Mouse (Mus musculus): ENCODE results near the gene Mpp3. TPM values are rescaled to one million over a fixed set of nuclear protein-coding genes. Genes with fewer than 3 reads are reported as not detected.

Mpp3 gene
- polyA plus RNA-seq, 1 experiment from 2014 or later, result 7.1 TPM

DNA sequence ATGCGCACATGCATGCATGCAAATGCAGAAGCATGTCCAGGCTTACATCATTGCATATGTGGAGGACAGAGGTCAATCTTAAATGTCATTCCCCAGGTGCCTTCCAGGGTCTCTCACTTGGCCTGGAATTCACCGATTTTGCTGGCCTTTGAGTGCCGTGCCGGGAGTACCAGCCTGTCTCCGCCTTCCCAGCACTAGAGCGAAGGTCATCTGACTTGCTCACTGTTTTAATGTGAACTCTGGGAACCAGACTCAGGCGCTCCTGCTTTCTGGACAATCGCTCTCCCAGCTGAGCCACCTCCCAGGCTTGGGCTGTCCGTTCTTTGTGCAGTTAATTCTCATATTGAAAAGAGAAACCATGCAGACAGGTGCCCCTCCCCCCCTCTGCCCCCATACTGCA is 22.0 kb downstream of the Mpp3 start:
- 66% methylated on average over 9 of the region's 9 CpGs for WGBS
- ATAC-seq (ENCODE audit: insufficient number of reproducible peaks, insufficient read depth, low FRiP score, low read depth), result no peak

GRCm38 (mm10) chr11:102004251-102004650 is 24.0 kb downstream of the Mpp3 start:
- H3K4me2 ChIP-seq (replicated peaks; ENCODE audit: low read depth, low read length), result no peak overlapping the region
- H3K27ac ChIP-seq (ENCODE audit: low read length), result no peak overlapping the region
- no peaks in the 10 kb centered on the region for H3K9me3 ChIP-seq (ENCODE audit: control insufficient read depth, low read depth, low read length)
- H3K4me3 ChIP-seq (ENCODE audit: low read depth, low read length), result no peak overlapping the region
- WGBS, result 90% methylated on average over 8 of the region's 8 CpGs
- ATAC-seq (ENCODE audit: insufficient number of reproducible peaks, insufficient read depth, low FRiP score, low read depth), result no peak
- H3K36me3 ChIP-seq (ENCODE audit: control insufficient read depth, insufficient read depth, low read length), result peaks cover 4% of the 10 kb centered on the region; the same call in 1 of the 2 replicates
- H3K27me3 ChIP-seq (ENCODE audit: control insufficient read depth, insufficient read depth, low read length), result no peaks in the 10 kb centered on the region
- no peak overlapping the region for H3K9ac ChIP-seq (replicated peaks; ENCODE audit: low read depth, low read length)
- 0 out of 2 replicates have a peak, but pooled peaks cover under 1% of the 10 kb centered on the region for H3K4me1 ChIP-seq (ENCODE audit: control insufficient read depth, insufficient read depth, low read length)

More for the DNA sequence above, 22.0 kb downstream of the Mpp3 start:
- Histone ChIP-seq H3K9me3 (ENCODE audit: control insufficient read depth, low read depth, low read length) (no peaks in the 10 kb centered on the region), H3K27ac (ENCODE audit: low read length) (no peak overlapping the region), H3K4me3 (ENCODE audit: low read depth, low read length) (no peak overlapping the region), H3K9ac (replicated peaks; ENCODE audit: low read depth, low read length) (no peak overlapping the region), H3K4me2 (replicated peaks; ENCODE audit: low read depth, low read length) (no peak overlapping the region), H3K27me3 (ENCODE audit: control insufficient read depth, insufficient read depth, low read length) (no peaks in the 10 kb centered on the region), H3K4me1 (ENCODE audit: control insufficient read depth, insufficient read depth, low read length) (0 out of 2 replicates have a peak, but pooled peaks cover 3% of the 10 kb centered on the region), H3K36me3 (ENCODE audit: control insufficient read depth, insufficient read depth, low read length) (peaks cover 4% of the 10 kb centered on the region; the same call in 1 of the 2 replicates)

GRCm38 (mm10) chr11:101999466-101999865 is 28.8 kb downstream of the Mpp3 start:
- WGBS, result 63% methylated on average over 4 of the region's 4 CpGs

GRCm38 (mm10) chr11:101998258-101998657 is 30.0 kb downstream of the Mpp3 start:
- WGBS, result 50% methylated on average over 5 of the region's 5 CpGs
- no peak overlapping the region for H3K27ac ChIP-seq (ENCODE audit: low read length)

More at GRCm38 (mm10) chr11:101999466-101999865, 28.8 kb downstream of the Mpp3 start:
- no peaks in the 10 kb centered on the region for H3K27me3 ChIP-seq (ENCODE audit: control insufficient read depth, insufficient read depth, low read length)
- H3K27ac ChIP-seq (ENCODE audit: low read length), result no peak overlapping the region
- H3K4me1 ChIP-seq (ENCODE audit: control insufficient read depth, insufficient read depth, low read length), result no peaks in the 10 kb centered on the region
- H3K4me3 ChIP-seq (ENCODE audit: low read depth, low read length), result no peak overlapping the region
- H3K36me3 ChIP-seq (ENCODE audit: control insufficient read depth, insufficient read depth, low read length), result peaks cover 4% of the 10 kb centered on the region; the same call in 1 of the 2 replicates
- no peak for ATAC-seq (ENCODE audit: insufficient number of reproducible peaks, insufficient read depth, low FRiP score, low read depth)
- H3K9ac ChIP-seq (replicated peaks; ENCODE audit: low read depth, low read length), result no peak overlapping the region
- H3K9me3 ChIP-seq (ENCODE audit: control insufficient read depth, low read depth, low read length), result no peaks in the 10 kb centered on the region
- no peak overlapping the region for H3K4me2 ChIP-seq (replicated peaks; ENCODE audit: low read depth, low read length)

GRCm38 (mm10) chr11:101995938-101996337 is 32.3 kb downstream of the Mpp3 start:
- WGBS, result 83% methylated on average over 7 of the region's 7 CpGs
- ATAC-seq (ENCODE audit: insufficient number of reproducible peaks, insufficient read depth, low FRiP score, low read depth), result no peak
- H3K27ac ChIP-seq (ENCODE audit: low read length), result no peak overlapping the region

More at GRCm38 (mm10) chr11:101998258-101998657, 30.0 kb downstream of the Mpp3 start:
- H3K27me3 ChIP-seq (ENCODE audit: control insufficient read depth, insufficient read depth, low read length), result no peaks in the 10 kb centered on the region
- no peaks in the 10 kb centered on the region for H3K9me3 ChIP-seq (ENCODE audit: control insufficient read depth, low read depth, low read length)
- H3K4me2 ChIP-seq (replicated peaks; ENCODE audit: low read depth, low read length), result no peak overlapping the region
- H3K9ac ChIP-seq (replicated peaks; ENCODE audit: low read depth, low read length), result no peak overlapping the region
- no peak overlapping the region for H3K4me3 ChIP-seq (ENCODE audit: low read depth, low read length)
- no peak for ATAC-seq (ENCODE audit: insufficient number of reproducible peaks, insufficient read depth, low FRiP score, low read depth)
- peaks cover 4% of the 10 kb centered on the region; the same call in 1 of the 2 replicates for H3K36me3 ChIP-seq (ENCODE audit: control insufficient read depth, insufficient read depth, low read length)
- no peaks in the 10 kb centered on the region for H3K4me1 ChIP-seq (ENCODE audit: control insufficient read depth, insufficient read depth, low read length)

DNA sequence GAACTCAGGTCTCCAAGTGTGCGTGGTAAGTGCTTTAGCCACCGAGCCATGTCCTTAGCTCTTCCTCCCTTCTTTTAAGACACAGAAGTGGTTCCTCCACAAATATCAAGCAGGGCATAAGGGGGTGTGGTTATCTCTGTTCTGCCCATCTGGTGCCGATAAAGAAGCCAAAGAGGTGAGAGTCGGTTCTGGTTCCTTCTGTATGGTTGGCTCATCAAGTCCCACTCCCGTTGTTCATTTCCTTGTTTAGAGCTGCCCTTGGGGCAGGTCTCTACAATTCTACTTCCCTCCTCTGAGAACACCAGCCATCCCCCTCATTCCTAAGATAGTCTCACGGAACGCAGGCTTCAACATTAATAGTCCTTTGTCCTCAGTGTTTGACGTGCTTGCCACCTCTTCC is 34.2 kb downstream of the Mpp3 start:
- no peaks in the 10 kb centered on the region for H3K4me1 ChIP-seq (ENCODE audit: control insufficient read depth, insufficient read depth, low read length)
- H3K36me3 ChIP-seq (ENCODE audit: control insufficient read depth, insufficient read depth, low read length), result no peaks in the 10 kb centered on the region
- H3K4me3 ChIP-seq (ENCODE audit: low read depth, low read length), result no peak overlapping the region
- H3K4me2 ChIP-seq (replicated peaks; ENCODE audit: low read depth, low read length), result no peak overlapping the region
- no peak overlapping the region for H3K9ac ChIP-seq (replicated peaks; ENCODE audit: low read depth, low read length)
- ATAC-seq (ENCODE audit: insufficient number of reproducible peaks, insufficient read depth, low FRiP score, low read depth), result no peak
- no peak overlapping the region for H3K27ac ChIP-seq (ENCODE audit: low read length)
- no peaks in the 10 kb centered on the region for H3K27me3 ChIP-seq (ENCODE audit: control insufficient read depth, insufficient read depth, low read length)
- no peaks in the 10 kb centered on the region for H3K9me3 ChIP-seq (ENCODE audit: control insufficient read depth, low read depth, low read length)
- 66% methylated on average over 8 of the region's 8 CpGs for WGBS

More at GRCm38 (mm10) chr11:101995938-101996337, 32.3 kb downstream of the Mpp3 start:
- no peaks in the 10 kb centered on the region for H3K4me1 ChIP-seq (ENCODE audit: control insufficient read depth, insufficient read depth, low read length)
- no peaks in the 10 kb centered on the region for H3K9me3 ChIP-seq (ENCODE audit: control insufficient read depth, low read depth, low read length)
- no peak overlapping the region for H3K4me3 ChIP-seq (ENCODE audit: low read depth, low read length)
- H3K9ac ChIP-seq (replicated peaks; ENCODE audit: low read depth, low read length), result no peak overlapping the region
- H3K27me3 ChIP-seq (ENCODE audit: control insufficient read depth, insufficient read depth, low read length), result no peaks in the 10 kb centered on the region
- H3K4me2 ChIP-seq (replicated peaks; ENCODE audit: low read depth, low read length), result no peak overlapping the region
- peaks cover 4% of the 10 kb centered on the region; the same call in 1 of the 2 replicates for H3K36me3 ChIP-seq (ENCODE audit: control insufficient read depth, insufficient read depth, low read length)

DNA sequence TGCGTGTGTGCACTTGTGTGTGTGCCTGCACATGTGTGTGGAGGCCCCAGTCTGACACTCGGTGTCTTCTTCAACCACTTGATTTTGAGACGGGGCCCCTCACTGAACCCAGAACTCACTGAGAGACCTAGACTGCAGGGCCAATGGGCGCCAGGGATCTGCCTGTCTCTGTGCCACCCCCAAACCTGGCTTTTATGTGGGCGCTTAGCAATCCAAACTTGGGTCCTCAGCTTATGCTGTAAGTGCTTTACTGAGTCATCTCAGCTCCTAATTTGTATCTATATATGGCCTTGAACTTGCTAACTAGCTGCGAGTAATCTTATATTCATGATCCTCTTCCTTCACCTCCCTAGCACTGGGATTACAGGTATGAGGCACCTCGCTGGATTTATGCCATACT is 35.9 kb downstream of the Mpp3 start:
- H3K9me3 ChIP-seq (ENCODE audit: control insufficient read depth, low read depth, low read length), result no peaks in the 10 kb centered on the region
- no peak overlapping the region for H3K4me2 ChIP-seq (replicated peaks; ENCODE audit: low read depth, low read length)
- 88% methylated on average over 7 of the region's 7 CpGs for WGBS
- no peaks in the 10 kb centered on the region for H3K4me1 ChIP-seq (ENCODE audit: control insufficient read depth, insufficient read depth, low read length)
- H3K27me3 ChIP-seq (ENCODE audit: control insufficient read depth, insufficient read depth, low read length), result no peaks in the 10 kb centered on the region
- H3K36me3 ChIP-seq (ENCODE audit: control insufficient read depth, insufficient read depth, low read length), result no peaks in the 10 kb centered on the region
- no peak overlapping the region for H3K27ac ChIP-seq (ENCODE audit: low read length)
- no peak overlapping the region for H3K9ac ChIP-seq (replicated peaks; ENCODE audit: low read depth, low read length)
- no peak for ATAC-seq (ENCODE audit: insufficient number of reproducible peaks, insufficient read depth, low FRiP score, low read depth)
- no peak overlapping the region for H3K4me3 ChIP-seq (ENCODE audit: low read depth, low read length)

GRCm38 (mm10) chr11:101991813-101992212 is 36.4 kb downstream of the Mpp3 start:
- Histone ChIP-seq H3K36me3 (ENCODE audit: control insufficient read depth, insufficient read depth, low read length) (no peaks in the 10 kb centered on the region), H3K4me3 (ENCODE audit: low read depth, low read length) (no peak overlapping the region), H3K27ac (ENCODE audit: low read length) (no peak overlapping the region), H3K9me3 (ENCODE audit: control insufficient read depth, low read depth, low read length) (no peaks in the 10 kb centered on the region), H3K4me1 (ENCODE audit: control insufficient read depth, insufficient read depth, low read length) (no peaks in the 10 kb centered on the region), H3K9ac (replicated peaks; ENCODE audit: low read depth, low read length) (no peak overlapping the region), H3K4me2 (replicated peaks; ENCODE audit: low read depth, low read length) (no peak overlapping the region), H3K27me3 (ENCODE audit: control insufficient read depth, insufficient read depth, low read length) (no peaks in the 10 kb centered on the region)
- ATAC-seq (ENCODE audit: insufficient number of reproducible peaks, insufficient read depth, low FRiP score, low read depth), result no peak
- 65% methylated on average over 3 of the region's 3 CpGs for WGBS

DNA sequence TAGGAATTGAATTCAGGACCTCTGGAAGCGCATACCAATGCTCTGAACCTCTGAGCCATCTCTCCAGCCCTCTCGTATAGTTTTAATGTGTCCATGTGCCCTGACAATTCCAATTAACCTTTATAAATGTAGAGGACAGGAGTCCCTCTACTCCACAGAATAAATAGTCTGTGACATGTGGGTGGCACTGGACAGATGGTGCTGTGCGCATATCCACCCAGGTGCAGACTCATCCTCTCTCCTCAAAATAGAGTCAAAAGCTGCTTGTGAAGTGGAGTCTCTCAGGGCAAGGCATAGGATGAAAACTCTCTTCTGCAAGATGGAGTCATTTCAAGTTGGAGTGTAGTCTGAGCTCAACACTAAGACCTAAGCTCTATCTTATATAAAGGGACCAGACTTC is 38.0 kb downstream of the Mpp3 start:
- no peak overlapping the region for H3K27ac ChIP-seq (ENCODE audit: low read length)
- H3K9ac ChIP-seq (replicated peaks; ENCODE audit: low read depth, low read length), result no peak overlapping the region
- no peaks in the 10 kb centered on the region for H3K9me3 ChIP-seq (ENCODE audit: control insufficient read depth, low read depth, low read length)
- no peaks in the 10 kb centered on the region for H3K27me3 ChIP-seq (ENCODE audit: control insufficient read depth, insufficient read depth, low read length)
- no peak overlapping the region for H3K4me2 ChIP-seq (replicated peaks; ENCODE audit: low read depth, low read length)
- H3K36me3 ChIP-seq (ENCODE audit: control insufficient read depth, insufficient read depth, low read length), result no peaks in the 10 kb centered on the region
- 86% methylated on average over 3 of the region's 3 CpGs for WGBS
- H3K4me3 ChIP-seq (ENCODE audit: low read depth, low read length), result no peak overlapping the region
- no peak for ATAC-seq (ENCODE audit: insufficient number of reproducible peaks, insufficient read depth, low FRiP score, low read depth)
- 0 out of 2 replicates have a peak, but pooled peaks cover 3% of the 10 kb centered on the region for H3K4me1 ChIP-seq (ENCODE audit: control insufficient read depth, insufficient read depth, low read length)
